Mouse (Mus musculus) mouse embryonic stem cell (cell line): ENCODE results near the gene Kcnh6.
"Not testable (repeated sequence)": the region's sequence is repeated elsewhere in the genome, so short reads cannot be mapped to it uniquely, and the experiment has no call there.

Experiments
- in situ Hi-C, 2 experiments: fragments of 300-500 bp; cut with MboI; formaldehyde crosslinking; loops; 1 replicate in 1 of 2; 3 replicates in 1 of 2; pipeline ENCODE4 v1.14.3; 2019 to 2020; ENCODE audit warnings: low sequenced_read_pairs in 2 of 2, low pct_unique_long_range_greater_than_20kb in 1 of 2, mixed read lengths in 1 of 2; ENCODE audit not compliant: unreplicated experiment in 1 of 2

Kcnh6 gene

DNA sequence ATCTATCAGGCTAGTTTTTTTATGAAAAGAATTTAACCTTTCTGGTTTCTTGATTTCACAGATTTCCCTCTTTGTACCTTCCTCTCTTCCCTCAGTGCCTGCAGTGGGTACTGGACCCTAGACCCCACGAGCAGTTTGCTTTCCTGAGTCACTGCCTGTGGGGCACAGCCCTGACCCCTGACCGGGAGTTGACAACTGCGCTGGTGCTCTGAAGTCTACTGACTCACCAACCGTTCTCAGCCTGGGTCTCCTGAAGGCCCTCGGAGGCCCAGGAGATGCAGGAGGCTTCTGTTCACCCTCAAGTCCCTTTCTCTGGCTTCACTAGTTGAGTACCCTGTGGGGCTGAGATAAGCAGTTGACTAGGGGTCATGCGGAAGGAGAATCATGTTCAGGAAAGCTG, 47.4 kb downstream of the Kcnh6 start:
- in situ Hi-C loops = no loop called here

- in situ Hi-C loops = no loop called here
These were observed 49.0 kb downstream of the Kcnh6 start for GRCm38 (mm10) chr11:106056819-106057491.

GRCm38 (mm10) chr11:106058020-106058419, 50.1 kb downstream of the Kcnh6 start:
- in situ Hi-C loops = no loop called here

DNA sequence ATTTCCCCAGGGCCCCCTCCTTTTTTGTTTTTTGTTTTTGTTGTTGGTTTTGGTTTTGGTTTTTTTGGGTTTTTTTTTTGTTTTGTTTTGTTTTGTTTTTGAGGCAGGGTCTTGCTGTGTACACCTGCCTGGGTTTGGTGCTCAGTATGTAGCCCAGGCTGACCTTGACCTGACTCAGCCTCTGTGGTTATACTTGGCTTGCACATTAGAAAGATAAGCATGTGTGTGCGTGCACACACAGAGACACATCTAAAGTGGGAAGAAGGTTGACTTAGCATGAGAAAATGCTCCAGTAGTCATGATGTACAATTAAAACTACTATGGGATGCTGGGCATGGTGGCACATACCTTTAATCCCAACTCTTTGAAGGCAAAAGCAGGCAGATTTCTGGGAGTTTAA, 52.6 kb downstream of the Kcnh6 start:
- in situ Hi-C loops = no loop called here

GRCm38 (mm10) chr11:106061311-106061710, 53.4 kb downstream of the Kcnh6 start:
- in situ Hi-C loops = no loop called here

- in situ Hi-C loops = no loop called here
These were observed 55.8 kb downstream of the Kcnh6 start for GRCm38 (mm10) chr11:106063756-106064155.

DNA sequence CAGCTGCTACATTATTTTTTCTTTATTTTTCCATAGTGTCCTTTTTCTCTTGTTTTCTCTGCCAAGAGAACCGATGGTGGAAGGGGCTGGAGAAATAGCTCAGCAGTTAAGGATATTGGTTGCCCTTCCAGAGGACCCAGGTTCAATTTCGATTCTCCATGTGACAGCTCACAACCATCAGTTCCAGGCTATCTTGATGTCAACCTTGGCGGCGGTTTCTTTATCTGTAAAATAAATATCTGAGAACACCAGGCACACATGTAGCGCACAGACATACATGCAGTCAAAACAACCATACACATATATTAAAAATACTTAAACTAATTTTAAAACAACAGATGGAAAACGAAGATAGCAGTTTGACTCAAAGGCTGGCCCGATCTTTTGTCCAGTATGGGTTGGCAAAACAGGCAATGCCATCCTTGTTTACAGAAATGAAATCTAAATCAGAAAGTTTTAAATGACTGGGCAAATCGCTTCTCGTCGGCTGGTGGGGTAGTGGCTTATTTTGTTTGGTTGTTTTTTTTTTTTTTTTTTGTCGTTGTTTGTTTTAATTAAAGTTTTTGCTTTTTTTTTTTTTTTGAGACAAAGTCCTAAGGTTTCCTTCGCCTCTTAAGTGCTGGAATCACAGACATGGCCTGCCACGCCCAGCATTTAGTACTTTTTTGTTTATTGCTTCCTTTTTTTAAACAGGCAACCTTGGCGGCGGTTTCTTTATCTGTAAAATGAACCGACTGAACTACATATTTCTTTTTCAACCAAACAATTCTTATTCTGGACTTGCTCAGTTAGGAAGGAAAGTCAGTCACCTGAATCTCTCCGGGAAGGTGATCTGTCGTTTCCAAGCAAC, 57.4 kb downstream of the Kcnh6 start:
- in situ Hi-C loops = no loop called here

GRCm38 (mm10) chr11:106065923-106066571, 58.1 kb downstream of the Kcnh6 start, which contains the start of gene Taco1:
Gene Taco1, plus strand, starts transcription at chr11:106066061.
- in situ Hi-C loops = no loop called here

GRCm38 (mm10) chr11:106066616-106067015, 58.7 kb downstream of the Kcnh6 start:
- in situ Hi-C loops = not testable (repeated sequence)

DNA sequence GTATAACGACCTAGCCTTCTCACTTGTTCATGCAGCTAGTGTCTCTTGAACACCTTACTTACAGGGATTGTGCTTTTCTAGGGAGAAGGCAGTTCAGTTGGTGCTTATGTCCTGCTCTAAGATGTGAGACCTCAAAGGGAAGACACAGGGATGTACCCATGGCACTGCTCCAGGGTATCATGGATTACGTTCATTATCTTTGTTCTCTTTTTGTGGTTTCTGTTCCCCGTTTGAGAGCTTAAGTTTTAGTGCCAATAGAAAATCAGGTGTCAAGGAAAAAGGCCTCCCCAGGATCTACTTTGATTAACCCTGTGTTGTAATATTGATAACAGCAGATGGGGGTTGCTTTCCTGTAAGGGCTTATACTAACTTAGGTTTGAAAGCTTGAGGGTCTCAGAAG, 65.8 kb downstream of the Kcnh6 start:
- in situ Hi-C loops = no loop called here

DNA sequence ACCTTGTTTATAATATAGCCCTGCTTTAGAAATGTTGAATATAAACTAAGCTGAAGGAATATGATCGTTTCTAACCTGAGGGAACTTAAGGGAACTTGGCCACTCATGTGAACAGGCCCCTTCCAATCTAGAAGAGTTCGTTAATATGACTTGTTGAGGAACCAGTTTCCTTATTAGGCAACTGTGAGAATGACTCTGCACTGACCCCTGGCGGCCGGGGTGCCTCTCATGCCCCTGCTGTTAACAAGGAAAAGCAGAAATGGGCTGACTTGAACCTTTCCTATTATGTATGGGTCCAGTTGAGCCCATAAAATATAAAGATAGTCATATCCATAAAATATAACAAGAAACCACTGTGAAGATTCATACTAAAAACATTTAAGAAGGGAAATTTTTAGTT, 68.4 kb downstream of the Kcnh6 start:
- in situ Hi-C loops = no loop called here
